Mouse (Mus musculus) left cerebral cortex, postnatal 25 days (tissue): ENCODE measurements around the gene Gpr68. TPM values are rescaled to one million over a fixed set of nuclear protein-coding genes. Genes with fewer than 3 reads are reported as not detected.

ENCODE experiments used
- DNase-seq, 2 experiments: peaks; one replicate each; pipeline ENCODE4 v3.0.0; 2022; ENCODE audit warnings: low spot score in 2 of 2, mixed read lengths in 1 of 2
- intact Hi-C: fragments of 180-260 bp; cut with DNase I; formaldehyde crosslinking; loops from one replicate; pipeline ENCODE4 v1.15.1; 2025
- total RNA-seq, 2 experiments: library from RNA; stranded (reverse); gene quantifications; 2 replicates each; pipeline ENCODE4 v1.2.3; 2021

The Gpr68 gene
- total RNA-seq: 10 to 100 TPM in 1 of 2 experiments, 1 to 10 TPM in 1; 8.3 to 11.6 TPM

DNA sequence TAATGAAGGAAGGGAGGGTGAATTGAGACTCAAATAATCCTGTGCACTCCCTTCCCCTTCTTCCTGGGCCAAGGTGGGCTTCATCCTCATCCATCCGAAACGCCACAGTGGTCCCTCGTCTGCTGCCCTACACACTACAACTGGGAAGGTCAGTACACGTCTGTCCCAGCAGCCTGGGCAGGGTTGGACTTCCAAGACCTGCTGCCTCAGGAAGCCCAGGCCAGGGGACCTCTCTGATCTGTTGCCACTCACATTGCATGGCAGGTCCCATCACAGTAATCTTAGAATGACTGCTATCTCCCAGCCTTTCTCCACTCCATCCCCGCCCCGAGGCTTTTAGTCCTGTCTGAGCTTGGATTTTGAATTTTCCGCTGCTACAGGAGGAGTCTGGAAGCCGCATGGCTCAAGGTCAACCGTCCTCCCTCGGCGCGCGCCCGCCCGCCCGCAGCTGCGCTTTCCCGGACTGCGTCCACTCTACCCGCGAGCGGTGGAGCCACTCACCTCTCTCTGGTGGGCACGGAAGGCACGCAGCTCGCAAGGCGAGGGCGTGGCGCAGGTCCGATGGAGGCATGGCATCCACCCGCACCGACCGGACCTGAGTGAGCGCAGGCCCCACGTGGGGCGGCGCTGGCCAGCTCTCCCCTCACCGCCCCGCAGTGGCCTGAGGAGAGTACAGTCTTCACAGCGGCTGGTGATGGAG, at the start of gene Gpr68:
Gene Gpr68, minus strand, starts transcription at position 601 of the 700 bp plus-strand sequence.
- intact Hi-C loops: no loop called here
- DNase-seq: peak in 1 of 2 experiments; percentile 23

DNA sequence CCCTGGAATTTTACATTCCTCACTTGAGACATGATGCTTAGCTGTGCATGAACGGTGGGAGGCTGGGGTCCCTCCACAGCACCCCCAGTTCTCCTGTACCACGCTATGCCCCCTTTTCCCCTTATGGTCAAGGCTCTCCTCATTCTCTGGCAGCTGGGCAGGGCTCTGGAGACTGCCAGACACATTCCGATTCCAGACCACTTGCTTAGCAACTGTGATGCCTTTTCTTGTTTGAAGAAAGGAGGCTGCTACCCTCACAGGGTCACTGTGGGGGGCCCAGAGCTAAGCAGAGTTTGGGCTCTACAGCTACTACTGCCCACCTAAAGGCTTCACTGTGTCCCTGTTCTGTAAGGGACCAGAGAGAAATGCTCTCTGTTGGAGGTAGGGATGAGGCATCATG, 49.3 kb upstream of the Gpr68 start:
- no peak for DNase-seq
- intact Hi-C loops: no loop called here

- no peak for DNase-seq
- intact Hi-C loops: no loop called here
These were observed 48.8 kb upstream of the Gpr68 start for GRCm38 (mm10) chr12:100956825-100957224.

DNA sequence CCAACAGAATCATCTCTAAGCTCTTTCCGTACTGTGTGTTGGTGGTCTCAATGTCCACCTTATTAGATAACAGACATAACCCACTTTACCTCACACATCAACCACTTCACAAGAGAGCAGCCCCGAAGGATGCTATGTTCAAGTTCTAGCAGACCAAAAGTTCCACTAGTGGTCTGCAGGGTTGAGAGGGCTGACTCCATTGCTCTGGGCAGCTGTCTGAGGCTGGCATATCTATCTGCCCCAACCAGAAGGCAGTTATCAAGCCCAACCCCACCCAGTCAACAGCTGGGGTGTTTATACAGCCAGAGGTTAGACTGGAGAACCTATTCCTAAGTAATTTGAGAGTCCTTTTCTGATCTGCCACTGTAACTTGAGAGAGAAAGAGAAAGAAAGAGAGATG, 48.0 kb upstream of the Gpr68 start:
- intact Hi-C loops: no loop called here
- no peak for DNase-seq

GRCm38 (mm10) chr12:100953926-100954325, 45.9 kb upstream of the Gpr68 start:
- DNase-seq: no peak
- intact Hi-C loops: no loop called here

DNA sequence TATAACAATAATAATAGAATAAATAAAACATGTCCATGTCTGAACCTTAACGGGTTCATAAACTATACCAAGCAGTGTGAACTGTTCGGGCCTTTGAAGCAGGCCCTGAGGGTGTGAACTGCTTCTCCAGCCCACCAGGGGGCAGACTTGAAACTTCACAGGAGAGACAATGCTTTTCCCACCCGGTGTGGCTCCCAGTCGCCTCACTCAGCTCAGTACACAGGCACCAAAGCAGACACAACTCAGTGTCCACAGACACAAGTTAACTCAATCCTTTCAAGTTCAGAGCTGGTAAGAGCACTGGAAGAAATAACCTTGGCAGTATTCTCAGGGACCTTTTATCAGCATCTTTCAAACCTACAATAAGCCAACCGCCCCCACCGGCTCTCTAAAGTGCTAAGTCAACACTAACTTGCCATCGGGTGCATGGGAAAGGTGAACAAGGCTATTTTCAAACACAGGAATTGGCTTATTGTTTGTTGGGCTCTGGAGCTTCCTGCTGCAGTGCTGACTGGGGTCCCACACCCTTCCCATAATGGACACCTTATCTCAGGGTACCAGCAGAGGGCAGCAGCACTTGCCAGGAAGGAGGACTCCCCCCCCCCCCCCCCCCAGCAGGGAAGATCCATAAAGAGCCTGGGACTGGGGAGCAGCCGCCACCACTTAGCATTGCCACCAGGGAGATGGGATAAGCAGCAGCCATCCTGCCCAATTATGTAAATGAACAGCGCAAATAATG, 44.4 kb upstream of the Gpr68 start:
- intact Hi-C loops: loop anchor here (1.0 kb wide), 1 partner anchor 77 kb away; the partner anchor contains the start of gene Ccdc88c
- DNase-seq: peak; percentile 78 to 82

- intact Hi-C loops: no loop called here
These were observed 41.1 kb upstream of the Gpr68 start for GRCm38 (mm10) chr12:100949146-100949545.

DNA sequence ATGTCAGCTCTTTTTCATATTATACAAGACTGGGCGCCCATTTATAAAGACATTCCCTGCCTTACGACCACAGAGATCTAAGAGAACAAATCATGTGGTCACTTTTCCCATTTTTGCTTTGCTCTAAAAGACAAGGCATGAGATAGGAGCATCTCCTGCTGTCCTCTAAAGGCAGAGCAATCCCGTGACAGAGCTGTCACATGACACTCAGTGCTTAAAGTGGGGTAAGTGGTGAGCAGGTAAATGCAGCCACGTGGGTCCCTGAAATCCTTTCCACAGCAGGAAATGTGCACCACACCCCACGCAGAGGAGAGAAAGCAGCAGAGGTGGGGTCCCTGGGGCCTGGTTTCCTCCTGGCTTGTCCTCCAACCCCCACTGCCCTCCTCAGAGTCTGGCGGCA, 40.0 kb upstream of the Gpr68 start:
- intact Hi-C loops: no loop called here
- DNase-seq: no peak

More at GRCm38 (mm10) chr12:100949146-100949545, 41.1 kb upstream of the Gpr68 start:
- no peak for DNase-seq

DNA sequence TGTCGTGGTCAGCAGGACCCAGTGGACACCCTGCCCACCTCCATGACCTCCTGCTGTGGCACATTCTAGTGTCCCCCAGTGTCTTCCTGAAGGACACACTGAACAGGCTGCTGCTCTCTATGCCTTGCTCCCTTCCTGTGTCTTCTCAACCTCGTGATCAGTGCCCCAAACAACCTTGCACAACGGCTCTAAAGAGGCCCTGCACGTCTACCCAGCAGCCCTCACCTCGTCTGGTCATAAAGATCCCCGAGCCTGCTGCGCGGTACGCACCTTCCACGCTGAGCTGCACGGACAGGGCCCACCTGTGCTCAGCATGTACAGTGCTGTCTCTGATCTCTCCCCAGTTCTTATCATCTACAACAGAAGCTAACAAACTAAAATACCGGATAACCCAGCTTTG, 38.0 kb upstream of the Gpr68 start:
- DNase-seq: no peak
- intact Hi-C loops: no loop called here

- intact Hi-C loops: no loop called here
- no peak for DNase-seq
These were observed 37.5 kb upstream of the Gpr68 start for GRCm38 (mm10) chr12:100945501-100945900.

DNA sequence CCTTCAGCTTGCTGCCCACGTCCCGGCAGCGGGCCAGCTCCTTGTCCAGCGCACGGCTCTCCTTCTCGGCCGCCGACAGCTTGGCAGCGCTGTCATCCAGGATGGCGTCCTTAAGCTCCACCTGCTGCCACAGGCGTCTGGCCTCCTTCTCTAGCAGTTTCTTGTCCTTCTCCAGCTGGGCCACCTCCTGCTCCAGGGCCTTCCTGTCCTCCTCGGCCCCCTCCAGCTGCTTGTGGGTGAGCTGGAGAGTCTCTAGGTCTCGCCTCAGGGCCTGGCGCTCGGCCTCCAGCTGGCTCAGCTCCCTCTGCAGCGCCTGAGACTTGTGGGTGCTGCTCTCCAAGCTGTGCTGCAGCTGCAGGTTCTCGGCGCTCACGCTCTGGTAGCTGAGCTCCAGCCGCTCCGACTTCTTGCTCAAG, 36.9 kb upstream of the Gpr68 start:
- DNase-seq: no peak
- intact Hi-C loops: no loop called here

DNA sequence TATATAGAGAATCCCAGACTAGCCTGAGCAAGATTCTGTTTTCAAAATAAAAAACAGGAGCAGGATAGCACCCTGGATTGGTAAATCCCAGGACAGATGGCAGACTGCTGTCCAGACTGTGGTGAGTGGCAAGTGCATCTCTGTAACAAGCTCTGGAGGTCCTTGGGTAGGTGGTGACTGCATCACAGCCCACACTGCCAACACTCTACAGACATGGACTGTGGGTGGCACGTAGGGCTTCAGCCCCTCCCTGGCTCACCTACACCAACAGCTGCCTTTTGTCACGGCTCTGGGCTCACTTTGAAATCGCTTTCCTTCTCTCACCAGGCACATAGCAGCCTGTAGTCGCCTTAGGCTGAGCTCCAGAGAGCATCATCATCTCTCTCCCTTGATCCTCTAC, 35.1 kb upstream of the Gpr68 start:
- DNase-seq: peak in 1 of 2 experiments; percentile 27
- intact Hi-C loops: no loop called here

- no peak for DNase-seq
- intact Hi-C loops: no loop called here
These were observed 33.4 kb upstream of the Gpr68 start for GRCm38 (mm10) chr12:100941361-100941760.

DNA sequence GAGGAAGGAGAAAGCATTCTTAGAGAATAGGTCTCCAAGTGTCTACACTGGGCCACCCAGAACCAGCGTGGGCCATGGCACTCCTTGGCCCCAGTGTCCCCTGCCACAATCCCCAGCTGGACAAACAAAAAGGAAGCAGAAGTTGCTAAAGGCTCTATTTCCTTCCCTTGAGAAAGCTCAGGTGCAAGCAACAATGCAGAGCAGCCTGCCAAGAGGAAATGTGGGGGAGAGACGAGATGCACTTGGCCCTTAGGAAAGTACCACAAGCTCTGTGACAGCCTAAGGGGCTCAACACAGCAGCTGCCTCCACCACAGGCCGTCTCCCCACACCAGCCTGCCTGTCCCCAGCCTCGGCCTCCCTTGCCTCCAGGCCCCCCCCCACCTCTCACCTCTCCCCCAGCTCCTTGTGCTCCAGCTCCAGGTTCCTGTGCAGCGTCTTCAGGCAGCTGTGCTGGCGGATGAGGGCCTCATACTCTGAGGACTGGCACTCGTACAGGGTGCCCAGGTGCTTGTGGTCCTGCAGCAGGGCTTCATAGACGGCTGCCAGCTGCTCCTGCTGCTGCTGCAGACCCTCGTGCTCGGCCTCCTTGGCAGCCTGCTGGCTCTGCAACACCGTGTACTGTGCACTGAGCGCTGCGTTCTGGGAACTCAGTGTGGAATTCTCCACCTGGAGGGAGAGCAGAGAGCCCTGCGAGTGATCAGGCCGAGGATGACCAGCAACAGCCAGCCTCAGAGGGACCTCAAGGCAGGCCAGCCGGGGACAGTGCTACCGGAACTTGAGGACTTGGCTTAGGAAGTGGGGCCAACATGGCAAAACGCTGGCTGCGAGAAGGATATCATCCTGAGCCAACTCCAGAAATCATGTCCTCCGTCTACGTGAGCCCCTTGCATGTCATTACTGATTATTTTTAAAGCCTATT, 29.7 kb upstream of the Gpr68 start:
- intact Hi-C loops: loop anchor here (10.0 kb wide), 2 partner anchors 667 to 937 kb away; no protein-coding TSS in a partner anchor
- DNase-seq: no peak

DNA sequence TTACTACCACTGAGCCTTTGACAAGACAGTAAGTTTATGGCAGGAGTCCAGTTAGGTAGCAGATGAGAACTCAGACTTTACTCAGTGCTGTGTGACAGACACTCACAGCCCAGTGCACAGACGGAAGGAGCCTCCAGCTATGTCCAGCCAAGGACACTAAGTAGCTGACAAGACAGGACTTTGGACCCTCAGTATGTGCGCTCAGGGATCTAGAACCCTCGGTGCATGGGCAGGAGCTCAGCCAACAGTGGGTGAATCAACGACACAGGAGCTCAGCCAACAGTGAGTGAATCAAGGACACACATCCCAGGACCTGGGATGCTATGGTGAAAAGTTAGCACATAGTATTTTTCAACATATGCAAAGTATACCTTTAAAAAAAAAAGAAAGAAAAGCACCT, 28.7 kb upstream of the Gpr68 start:
- DNase-seq: no peak
- intact Hi-C loops: loop anchor here (1.0 to 10.0 kb wide), 3 partner anchors 93 to 938 kb away; partner anchors contain the start of gene Ccdc88c

DNA sequence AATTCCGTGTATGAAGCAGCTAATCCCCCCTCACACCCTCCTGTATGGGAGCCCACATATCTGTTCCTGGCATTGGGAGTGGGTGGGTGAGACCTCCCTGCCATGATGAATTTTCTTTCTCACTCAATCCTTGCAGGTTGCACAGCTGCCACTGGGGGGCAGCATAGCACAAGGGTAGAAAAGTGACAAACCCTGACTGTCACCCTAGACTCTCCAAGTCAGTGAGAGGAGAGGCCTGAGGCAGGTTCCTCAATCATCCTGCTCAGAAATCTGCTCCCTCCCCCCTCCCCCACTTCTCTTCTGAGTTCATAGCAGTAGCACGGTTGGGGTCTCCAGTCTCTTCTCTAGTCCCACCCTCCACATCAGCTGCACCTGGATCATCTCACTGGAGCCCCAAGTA, 28.1 kb upstream of the Gpr68 start:
- DNase-seq: peak; percentile 68 to 83
- intact Hi-C loops: loop anchor here (1.0 to 10.0 kb wide), 3 partner anchors 93 to 939 kb away; partner anchors contain the start of gene Ccdc88c

DNA sequence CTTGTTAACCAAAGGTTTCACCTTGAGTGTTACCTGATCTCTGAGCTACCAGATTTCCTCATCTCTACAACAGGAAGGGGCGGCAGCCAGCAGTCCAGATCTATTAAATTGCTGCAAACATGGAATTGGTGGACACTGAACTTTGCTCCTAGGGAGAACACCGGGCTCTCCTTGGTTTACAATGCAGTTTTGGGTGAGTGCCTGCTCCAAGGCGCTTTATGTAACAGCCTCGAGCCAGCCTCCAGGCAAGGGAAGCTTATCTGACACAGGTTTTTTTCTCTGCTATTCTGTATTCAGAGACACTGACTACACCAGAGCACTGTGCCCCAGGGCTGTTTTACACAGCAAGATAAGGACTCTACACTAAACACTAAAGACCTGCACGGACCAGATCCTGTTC, 26.8 kb upstream of the Gpr68 start:
- no peak for DNase-seq
- intact Hi-C loops: loop anchor here (10.0 kb wide), 2 partner anchors 670 to 940 kb away; no protein-coding TSS in a partner anchor

DNA sequence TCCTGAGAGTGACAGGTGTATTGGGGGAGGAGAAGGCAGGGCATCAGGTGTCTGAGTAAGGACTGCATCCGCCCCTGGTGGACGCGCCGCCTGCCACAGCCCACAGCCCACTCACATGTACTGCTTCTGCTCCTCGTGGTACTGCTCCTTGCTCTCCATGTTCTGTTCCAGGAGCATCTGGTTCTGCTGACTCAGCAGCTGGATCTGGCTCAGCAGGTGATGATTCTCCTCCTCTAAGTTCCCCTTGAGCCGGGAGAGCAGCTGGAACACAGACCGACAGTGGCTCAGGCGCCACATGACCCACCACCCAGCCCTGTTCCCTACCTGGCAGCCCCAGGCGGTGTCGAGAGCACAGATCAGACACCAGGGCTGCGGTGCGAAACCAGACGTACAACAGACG, 23.7 kb upstream of the Gpr68 start:
- no peak for DNase-seq
- intact Hi-C loops: loop anchor here (10.0 kb wide), 2 partner anchors 673 to 943 kb away; no protein-coding TSS in a partner anchor

GRCm38 (mm10) chr12:100928286-100928685, 20.3 kb upstream of the Gpr68 start:
- DNase-seq: no peak
- intact Hi-C loops: loop anchor here (5.0 to 10.0 kb wide), 2 partner anchors 323 to 351 kb away; no protein-coding TSS in a partner anchor
